Mouse (Mus musculus) mature B cell (primary cell): ENCODE measurements around the gene Adgrb3.

Source experiments
- in situ Hi-C: fragments of 300-500 bp; cut with MboI; formaldehyde crosslinking; loops from 2 replicates; pipeline ENCODE4 v1.14.3; 2019

Gene Adgrb3

DNA sequence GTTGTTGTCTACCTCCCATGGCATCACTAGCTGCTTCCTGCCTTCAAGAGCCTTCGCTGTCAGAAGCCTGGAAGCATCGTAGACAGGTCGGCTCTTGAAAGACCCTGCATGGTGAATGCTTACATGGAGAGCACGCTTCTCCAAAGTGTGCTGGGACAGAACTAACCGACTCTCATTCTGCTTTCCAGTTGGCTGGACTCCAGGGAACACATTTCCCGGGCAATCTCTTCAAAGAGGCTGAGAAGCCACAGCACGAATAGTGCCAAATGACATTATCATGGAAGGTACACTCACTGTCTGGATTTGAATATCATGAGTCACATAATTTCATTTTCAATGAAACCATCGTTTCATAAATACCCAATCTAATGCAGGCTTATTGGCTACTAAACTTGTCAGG lies 548.0 kb downstream of the Adgrb3 start:
- in situ Hi-C loops: no loop called here

DNA sequence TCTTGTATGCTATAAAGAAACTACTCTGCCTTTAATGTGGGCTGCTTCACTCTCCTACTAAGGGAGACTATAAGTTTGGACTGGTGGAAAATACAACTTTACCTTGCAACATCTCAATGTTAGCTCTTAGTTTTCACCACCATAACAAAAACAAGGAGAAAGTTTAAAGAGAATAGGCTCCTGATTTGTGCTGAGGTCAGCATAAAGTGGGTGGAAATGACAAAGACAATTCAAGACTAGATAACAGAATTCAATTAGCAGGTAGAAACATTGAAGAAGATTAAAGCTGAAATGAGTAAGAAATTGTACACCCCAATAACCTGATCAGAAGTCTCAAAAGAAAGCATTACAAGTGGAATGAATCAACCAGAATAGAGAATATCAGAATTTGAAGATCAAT lies 578.9 kb downstream of the Adgrb3 start:
- in situ Hi-C loops: no loop called here

GRCm38 (mm10) chr1:25242436-25242835 lies 587.1 kb downstream of the Adgrb3 start:
- in situ Hi-C loops: no loop called here

GRCm38 (mm10) chr1:25229245-25229750 lies 600.2 kb downstream of the Adgrb3 start:
- in situ Hi-C loops: no loop called here

DNA sequence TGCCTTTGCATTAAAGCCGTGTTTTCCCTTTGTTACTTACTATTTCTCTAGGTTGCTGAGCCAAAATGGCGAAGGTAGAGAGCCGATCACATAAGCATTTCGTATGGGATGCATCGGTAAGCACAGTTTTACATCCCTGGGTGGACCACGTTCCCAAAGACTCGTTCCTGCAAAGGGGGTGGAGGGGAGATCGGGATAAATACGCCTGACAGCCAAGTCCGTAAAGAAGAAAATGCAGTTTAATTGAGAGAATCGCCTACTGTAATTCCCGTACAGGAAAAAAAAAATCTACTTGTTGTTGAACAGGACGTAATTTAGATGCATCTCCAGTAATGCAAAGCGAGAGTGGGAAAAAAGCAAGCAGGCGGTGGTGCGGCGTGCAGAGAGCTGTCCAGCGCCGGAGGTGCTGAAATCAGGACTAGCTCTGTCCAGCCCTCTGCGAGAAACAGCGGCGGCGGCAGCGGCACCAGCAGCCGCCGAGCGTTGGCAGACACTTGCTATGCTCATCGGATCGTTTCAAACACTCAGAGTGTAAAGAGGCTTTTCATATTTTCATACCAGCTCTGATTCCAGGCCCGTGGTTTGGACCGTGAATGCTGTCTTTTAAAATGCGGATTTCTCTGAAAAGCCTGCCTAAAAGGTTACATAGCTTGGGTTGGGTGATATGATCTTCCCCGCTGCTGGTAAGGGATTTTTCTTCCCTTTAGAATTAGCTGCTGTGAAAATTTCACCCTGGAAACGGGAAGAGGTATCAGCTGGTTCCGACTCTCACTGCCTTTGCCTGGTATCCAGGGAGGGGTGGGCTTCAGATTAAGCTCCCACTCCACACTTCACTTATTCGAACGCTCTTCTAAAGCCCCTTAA lies 600.9 kb downstream of the Adgrb3 start:
- in situ Hi-C loops: no loop called here

GRCm38 (mm10) chr1:25227880-25228279 lies 601.6 kb downstream of the Adgrb3 start:
- in situ Hi-C loops: no loop called here

DNA sequence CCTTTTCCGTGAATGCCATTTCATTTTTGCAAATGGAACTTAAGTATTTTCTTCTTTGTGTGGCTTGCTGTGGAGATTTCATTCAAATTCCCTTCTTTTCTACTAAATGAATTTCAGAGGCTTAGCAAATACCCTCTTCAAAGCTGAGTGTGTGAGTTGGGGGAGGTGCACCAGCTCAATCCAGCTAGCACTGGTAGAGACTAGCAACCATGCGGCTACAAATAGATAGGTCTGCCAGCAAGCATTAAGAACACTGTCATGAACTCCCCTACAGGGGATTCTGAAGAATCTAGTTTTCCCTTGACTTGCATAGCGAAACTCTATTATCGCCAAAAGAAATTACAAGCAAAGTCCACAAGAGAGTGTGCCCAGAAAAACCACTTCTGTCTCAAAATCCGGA lies 624.9 kb downstream of the Adgrb3 start:
- in situ Hi-C loops: no loop called here

DNA sequence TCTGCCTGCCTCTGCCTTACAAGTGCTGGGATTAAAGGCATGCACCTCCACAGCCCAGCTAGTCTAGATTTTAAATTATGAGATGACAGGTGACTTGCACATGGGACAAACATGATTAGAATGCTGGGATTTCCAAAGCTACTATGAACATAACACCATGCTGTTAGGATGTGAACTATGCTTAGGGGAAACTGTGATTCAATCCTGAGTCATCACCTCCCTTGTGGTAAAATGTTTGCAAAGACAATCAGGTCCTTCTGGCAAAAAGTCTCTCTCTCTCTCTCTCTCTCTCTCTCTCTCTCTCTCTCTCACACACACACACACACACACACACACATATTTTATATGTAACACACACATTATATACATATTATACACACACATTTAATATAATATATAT lies 630.1 kb downstream of the Adgrb3 start:
- in situ Hi-C loops: no loop called here

DNA sequence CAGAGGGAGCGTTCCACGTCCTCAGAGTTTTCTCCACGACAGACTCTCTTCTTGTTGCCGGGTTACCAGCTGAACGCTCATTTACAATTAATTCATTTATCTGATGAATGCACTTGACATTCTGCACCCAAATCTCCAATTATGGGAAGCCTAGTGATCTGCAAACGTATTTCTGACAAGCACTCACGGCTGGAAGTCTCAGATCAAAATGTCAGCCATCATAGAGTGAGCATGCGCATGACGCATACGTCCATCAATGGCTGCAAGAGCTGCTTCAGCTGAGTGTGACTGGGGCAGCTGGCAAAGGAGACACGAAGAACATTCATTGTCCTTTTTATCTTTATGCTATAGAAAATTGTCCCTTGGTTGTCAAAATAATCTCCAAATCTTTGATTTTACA lies 637.5 kb downstream of the Adgrb3 start:
- in situ Hi-C loops: no loop called here

DNA sequence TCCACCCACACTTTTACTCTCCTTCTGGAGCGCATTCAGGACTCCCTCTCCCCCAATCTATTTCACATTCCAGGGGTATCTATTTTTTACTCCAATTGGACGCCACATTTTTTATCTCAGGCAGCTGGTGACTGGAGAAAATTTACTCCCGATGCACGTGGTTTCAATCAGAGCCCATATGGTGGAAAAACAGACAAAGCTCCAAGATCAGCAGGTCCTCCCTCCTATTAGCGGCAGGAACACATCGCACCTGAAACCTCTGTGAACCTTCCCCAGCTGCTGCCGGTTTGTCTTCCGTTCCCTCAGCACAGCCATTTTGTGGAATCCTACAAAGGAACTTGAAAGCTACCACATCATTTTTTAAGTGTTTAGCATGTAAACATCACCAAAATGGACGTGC lies 640.2 kb downstream of the Adgrb3 start:
- in situ Hi-C loops: no loop called here

GRCm38 (mm10) chr1:25185909-25186308 lies 643.6 kb downstream of the Adgrb3 start:
- in situ Hi-C loops: no loop called here

GRCm38 (mm10) chr1:25181881-25182280 lies 647.6 kb downstream of the Adgrb3 start:
- in situ Hi-C loops: no loop called here

GRCm38 (mm10) chr1:25180615-25181014 lies 648.9 kb downstream of the Adgrb3 start:
- in situ Hi-C loops: no loop called here

- in situ Hi-C loops: no loop called here
Observed at GRCm38 (mm10) chr1:25179860-25180582, 649.5 kb downstream of the Adgrb3 start.

DNA sequence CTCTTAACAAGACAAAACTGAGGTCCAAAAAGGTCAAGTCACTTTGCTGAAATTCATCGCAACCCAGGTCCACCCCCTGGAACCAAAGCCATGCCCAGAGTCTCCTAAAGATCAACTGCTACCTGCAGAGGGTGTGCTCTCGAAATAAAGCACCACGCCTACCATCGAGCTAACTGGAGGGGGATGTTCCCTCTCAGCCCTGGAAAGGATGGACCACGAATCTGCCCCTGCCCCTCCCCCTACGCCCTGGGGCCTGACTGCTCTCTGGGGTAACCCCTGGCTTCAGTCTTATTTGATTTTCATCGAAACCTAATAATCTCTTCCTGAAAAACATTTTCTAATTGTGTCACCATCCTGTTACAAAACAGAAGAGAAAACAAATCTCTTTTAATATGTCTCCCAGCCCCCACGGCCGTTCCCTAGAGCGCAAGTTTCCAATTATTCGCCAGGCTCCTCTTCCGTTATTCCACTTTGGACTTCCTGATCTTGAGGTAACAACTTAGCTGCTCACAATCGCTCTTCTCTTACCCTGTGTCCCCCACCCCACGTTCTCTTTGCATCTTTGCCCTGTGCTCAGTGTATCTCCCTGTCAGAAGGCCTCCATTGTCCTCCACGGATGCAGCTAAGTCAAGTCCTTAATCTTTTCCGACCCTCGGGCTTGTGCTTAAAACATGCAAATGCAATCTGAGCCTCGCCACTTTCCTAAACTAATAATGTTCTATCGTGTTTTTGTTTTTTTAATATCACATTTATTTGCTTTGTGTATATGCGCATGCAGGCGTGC lies 651.0 kb downstream of the Adgrb3 start:
- in situ Hi-C loops: no loop called here

GRCm38 (mm10) chr1:25167120-25167519 lies 662.4 kb downstream of the Adgrb3 start:
- in situ Hi-C loops: no loop called here

DNA sequence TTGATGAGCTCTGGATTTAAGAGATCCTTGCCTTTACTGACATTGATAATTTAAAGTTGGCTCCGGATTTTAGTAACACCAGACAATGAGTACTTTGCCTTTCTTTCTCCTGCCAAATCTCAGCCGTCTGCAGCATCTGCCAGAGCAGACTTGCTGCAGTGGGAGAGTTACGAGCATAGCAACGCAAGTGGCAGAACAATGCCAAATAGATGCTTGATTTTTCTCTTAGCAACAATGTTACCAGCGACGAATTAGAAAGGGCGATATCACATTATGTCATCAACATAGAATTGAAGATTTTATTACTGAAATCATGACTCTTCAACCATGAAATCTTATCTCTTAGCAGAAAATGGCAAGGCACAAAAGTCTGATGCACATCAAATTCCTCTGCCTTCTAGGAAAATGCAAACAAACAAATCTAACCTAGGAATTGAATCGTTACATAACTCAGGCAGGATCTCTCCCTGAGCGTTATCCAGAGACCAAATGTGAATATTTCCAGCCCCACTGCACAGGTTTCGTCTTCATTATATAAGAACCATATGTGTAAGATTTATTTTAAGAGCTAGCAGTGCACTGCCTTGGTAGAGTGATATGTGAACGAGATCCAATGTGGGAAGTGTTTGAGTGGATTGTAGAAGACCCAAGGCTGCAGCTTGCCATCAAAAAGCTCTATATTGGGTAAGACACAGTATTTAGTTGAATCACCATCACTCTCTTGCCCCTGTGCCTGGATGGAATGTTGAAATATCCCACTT lies 663.3 kb downstream of the Adgrb3 start:
- in situ Hi-C loops: no loop called here

GRCm38 (mm10) chr1:25163561-25163960 lies 665.9 kb downstream of the Adgrb3 start:
- in situ Hi-C loops: no loop called here

GRCm38 (mm10) chr1:25146206-25146605 lies 683.3 kb downstream of the Adgrb3 start:
- in situ Hi-C loops: no loop called here

- in situ Hi-C loops: no loop called here
Observed at GRCm38 (mm10) chr1:25132150-25132824, 697.2 kb downstream of the Adgrb3 start.

- in situ Hi-C loops: no loop called here
Observed at GRCm38 (mm10) chr1:25115512-25115911, 714.0 kb downstream of the Adgrb3 start.
